Mouse (Mus musculus) spleen, postnatal 36 days (tissue): ENCODE results near the gene Rpl39l.
A peak's percentile ranks its signal among the peaks of the same experiment; 100 is the strongest.
"Not testable (repeated sequence)": the region's sequence is repeated elsewhere in the genome, so short reads cannot be mapped to it uniquely, and the experiment has no call there.

ENCODE experiments used
- DNase-seq, 2 experiments: peaks; one replicate each; pipeline ENCODE4 v3.0.0; 2022; ENCODE audit warnings: low spot score in 2 of 2, mixed read lengths in 1 of 2

The Rpl39l gene

DNA sequence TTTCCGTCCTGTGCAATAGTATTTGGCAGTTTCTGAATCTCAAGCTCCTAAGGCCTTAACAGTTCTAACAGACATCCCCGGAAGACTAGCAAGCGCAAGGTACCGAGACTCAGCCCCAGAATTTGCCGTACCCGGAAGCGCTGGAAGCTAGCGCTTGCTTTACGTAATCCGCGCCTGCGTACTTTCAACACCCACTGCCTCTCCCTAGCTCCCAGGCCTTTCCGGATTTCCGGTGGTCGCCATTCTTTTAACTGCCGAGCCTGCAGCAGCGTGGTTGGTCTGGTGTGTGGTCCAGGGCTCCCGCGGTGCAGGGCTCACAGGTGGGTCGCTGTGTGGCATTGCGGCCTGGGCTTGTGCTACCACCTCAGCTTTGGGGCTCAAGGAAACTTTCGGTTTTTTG is at the start of gene Rpl39l:
Gene Rpl39l (plus strand): TSS at position 222 of the 400 bp plus-strand sequence.
- DNase-seq: no peak

GRCm38 (mm10) chr16:10127586-10127985 is 42.4 kb upstream of the Rpl39l start:
- DNase-seq: no peak

GRCm38 (mm10) chr16:10129052-10129911 is 40.7 kb upstream of the Rpl39l start:
- no peak for DNase-seq

DNA sequence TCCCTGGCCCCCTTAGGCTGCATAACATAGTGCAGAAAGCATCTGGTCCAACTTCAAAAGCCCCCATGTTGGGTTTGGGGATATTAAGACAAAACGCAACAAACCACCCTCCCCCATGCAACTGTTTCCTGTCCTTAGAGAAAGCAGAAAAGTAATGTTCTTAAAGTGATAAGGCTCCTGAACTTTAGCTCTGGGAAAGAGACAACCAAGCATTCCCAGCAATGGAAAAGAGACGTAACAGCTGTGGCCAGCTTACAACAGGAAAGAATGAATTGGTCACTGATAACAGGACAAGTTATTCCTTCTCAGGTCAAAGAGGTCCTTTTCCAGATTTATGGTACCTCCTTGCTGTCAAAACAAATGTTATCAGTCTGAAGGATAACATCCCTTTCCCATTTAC is 26.9 kb upstream of the Rpl39l start:
- no peak for DNase-seq

- no peak for DNase-seq
Measured at GRCm38 (mm10) chr16:10147401-10147800, 22.6 kb upstream of the Rpl39l start.

- DNase-seq: no peak
Measured at GRCm38 (mm10) chr16:10169123-10169905, 712 bp upstream of the Rpl39l start.

DNA sequence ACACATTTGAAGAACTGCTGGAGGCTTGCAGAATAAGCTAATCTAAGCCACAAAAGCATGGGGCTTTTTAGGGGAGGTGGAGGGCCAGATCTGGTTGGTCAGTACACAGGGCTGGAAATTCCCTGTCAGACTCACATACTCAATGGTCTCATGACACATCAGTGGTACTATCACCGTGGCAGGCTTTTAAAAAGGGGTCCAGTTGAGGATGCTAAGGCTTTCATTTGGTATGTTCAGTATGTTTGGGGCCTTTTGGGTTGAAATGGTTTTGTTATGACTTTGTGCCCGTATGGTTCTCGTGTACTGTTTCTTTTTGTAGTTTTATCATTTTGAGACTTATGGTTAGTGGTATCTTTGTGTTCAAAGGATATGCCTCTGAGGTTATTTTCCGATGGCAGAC is 1.2 kb downstream of the Rpl39l start:
- no peak for DNase-seq

DNA sequence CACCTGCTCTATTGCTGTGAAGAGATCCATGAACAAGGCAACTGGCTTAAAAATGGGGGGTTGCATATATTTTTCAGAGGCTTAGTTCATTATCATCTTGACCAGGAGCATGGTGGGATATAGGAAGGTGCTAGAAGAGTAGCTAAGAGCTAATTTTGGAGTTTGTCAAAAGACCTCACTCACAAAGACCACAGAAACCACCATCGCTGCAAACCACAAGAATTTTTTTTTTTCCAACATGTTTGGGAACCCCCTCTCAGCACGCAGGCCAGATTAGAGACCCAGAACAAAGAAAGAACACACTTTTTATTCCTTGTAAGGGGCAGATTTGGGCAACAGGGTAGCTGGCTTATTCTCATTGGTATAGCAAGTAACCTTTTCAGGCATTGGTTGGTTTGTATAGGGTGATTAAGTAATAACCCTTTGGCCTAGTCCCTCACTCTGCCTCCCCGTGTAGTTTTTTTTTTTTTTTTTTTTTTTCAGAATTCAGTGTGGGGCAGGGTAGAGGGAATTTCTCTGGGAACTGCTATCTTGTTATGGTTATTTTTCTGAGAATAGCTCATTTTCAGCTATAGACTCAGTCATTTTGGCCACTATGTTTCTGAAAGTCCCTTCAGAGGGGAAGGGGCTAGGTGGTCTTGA is 2.3 kb downstream of the Rpl39l start:
- no peak for DNase-seq

- DNase-seq: not testable (repeated sequence)
Measured at GRCm38 (mm10) chr16:10187461-10187860, 17.4 kb downstream of the Rpl39l start.

DNA sequence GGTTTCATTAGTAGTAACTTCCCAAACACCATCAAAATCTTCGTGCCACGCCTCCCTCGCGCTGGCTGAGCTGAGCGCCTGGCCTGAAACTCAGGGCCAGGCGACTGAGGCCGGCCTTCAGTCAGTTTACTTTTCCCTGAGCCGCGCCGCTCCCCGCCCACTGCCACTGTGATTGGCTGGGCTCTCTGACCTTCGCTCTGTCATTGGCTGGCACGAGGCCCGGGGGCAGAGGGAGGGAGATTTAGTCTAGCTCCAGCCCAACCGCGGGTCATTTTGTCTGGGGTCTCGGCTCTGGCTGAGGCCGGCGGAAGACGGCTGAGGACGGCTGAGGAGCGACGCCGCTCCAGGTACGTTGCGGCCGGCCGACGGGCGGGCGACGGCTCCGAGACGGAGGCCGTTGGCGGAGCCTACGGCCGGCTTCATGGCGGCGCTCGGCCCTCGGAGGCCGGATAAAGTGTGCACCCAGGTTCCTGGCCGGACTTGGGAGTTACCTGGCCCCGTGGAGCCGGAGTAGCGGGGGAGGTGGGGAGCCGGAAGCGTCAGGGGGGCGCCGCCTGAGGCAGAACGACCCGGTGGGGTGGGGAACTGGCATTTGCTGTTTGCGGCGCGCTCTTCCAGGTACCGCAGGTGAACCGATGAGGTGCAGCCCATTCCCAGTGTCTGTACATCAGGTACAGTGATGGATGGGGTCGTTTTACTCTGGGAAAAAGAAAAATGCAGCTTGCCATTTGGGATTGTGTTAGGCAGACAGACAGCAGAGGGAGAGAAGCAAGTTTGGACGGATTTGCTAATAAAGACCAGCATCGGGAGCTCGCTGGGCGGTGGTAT is 22.9 kb downstream of the Rpl39l start, which contains the start of gene Atf7ip2:
Gene Atf7ip2 (plus strand): TSS at position 34 of the 828 bp plus-strand sequence.
- peak; percentile 13 to 25 for DNase-seq

DNA sequence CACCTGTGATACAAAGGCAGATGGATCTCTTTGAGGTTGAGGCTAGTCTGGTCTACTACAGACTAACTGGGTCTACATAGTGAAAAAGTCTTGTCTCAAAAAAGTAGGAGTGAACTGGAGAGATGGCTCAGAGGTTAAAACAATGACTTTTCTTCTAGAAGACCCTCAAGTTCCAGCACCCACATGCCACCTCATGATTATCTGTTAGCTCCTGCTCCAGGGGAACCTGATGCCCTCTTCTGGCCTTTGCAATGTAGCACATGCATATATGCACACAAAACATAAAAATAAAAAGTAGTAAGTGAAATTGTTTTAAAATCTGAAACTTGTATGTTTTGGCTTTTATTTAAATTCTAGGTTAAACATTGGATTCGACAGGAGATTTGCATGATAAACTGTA is 38.8 kb downstream of the Rpl39l start:
- no peak for DNase-seq

GRCm38 (mm10) chr16:10216366-10216765 is 46.3 kb downstream of the Rpl39l start:
- DNase-seq: not testable (repeated sequence)

- DNase-seq: not testable (repeated sequence)
Measured at GRCm38 (mm10) chr16:10217020-10217419, 47.0 kb downstream of the Rpl39l start.
